ENCODE assay signal across 11 mouse cellular contexts in the genomic region with DNA sequence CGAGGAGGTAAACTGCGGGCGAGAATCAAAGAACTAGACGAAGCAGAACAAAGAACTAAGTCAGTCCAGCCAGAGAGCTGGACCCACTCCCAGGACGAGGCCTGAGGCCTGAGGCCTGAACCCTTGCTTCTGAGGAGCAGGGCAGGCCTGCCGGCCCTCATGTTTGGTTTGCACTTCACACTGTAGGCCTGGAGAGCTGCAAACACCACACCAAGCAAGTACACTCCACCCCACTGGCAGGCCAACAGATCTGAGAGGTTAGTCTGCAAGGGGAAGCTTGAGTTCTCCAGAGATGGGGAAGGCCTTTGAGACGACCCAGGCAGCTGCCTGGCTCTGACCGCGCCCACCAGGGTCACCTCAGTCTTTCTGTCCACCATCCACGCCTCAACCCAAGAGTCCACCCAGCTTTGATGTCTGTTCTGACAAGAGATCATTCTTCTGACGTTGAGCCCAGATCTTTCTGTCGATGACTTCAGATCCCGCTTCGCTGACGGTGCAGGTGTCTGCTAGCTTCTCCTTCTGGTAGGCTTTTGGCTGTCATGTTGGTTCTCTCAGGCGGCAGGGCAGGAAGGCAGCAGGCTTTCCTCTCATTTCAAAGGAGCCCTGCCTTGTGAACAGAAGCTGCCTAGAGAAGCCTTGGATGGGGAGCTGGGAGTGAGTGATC.
A peak's percentile ranks its signal among the peaks of the same experiment; 100 is the strongest.
DNase-seq lines count a peak whose midpoint lies in the region; ATAC-seq and TF ChIP-seq lines count a peak whose summit lies in the region.
"Had no signal": no experiment of that assay in that cellular context is flagged by ENCODE, and none has a peak within 500 bp of the region (broad histone marks: within the 10 kb centered on the region; RNA-seq: fewer than 3 reads in every experiment).

No protein-coding gene starts in this region.

- H3K36me3 ChIP-seq in heart, postnatal 0 days (replicated peaks; ENCODE audit: control insufficient read depth, insufficient read depth, low read length), result no peaks in the 10 kb centered on the region
- H3K36me3 ChIP-seq in limb, embryonic 10.5 days, result peaks cover 11% of the 10 kb centered on the region; the same call in 1 of the 2 replicates
- H3K36me3 ChIP-seq in stomach, embryonic 16.5 days (ENCODE audit: control insufficient read depth, insufficient read depth, low read length), result no peaks in the 10 kb centered on the region
- H3K36me3 ChIP-seq: midbrain, embryonic 12.5 days had no signal

- DNase-seq in cerebellum, adult 2 months, result peak; percentile 61
- DNase-seq in cerebellum, adult 8-10 months, result no peak
- DNase-seq in heart, postnatal 0 days (ENCODE audit: low spot score), result no peak
- DNase-seq in heart, adult 11 months, result no peak
- no peak for DNase-seq in limb, embryonic 10.5 days (ENCODE audit: low spot score)
- DNase-seq in spleen, adult 18-20 months, result no peak
- DNase-seq in layer of hippocampus, postnatal 36 days, result no peak
- DNase-seq: gastrocnemius, postnatal 14 days; kidney, postnatal 4 days had no signal

- no peak overlapping the region for H3K4me2 ChIP-seq in heart, postnatal 0 days (ENCODE audit: low read depth, low read length)
- H3K4me2 ChIP-seq in stomach, embryonic 16.5 days (ENCODE audit: low read depth, low read length), result no peak overlapping the region
- H3K4me2 ChIP-seq: midbrain, embryonic 12.5 days had no signal

- no peaks in the 10 kb centered on the region for H3K9me3 ChIP-seq in heart, postnatal 0 days (replicated peaks; ENCODE audit: control insufficient read depth, low read length)
- H3K9me3 ChIP-seq in limb, embryonic 10.5 days (replicated peaks), result no peaks in the 10 kb centered on the region
- H3K9me3 ChIP-seq in stomach, embryonic 16.5 days (replicated peaks; ENCODE audit: control insufficient read depth, low read length), result no peaks in the 10 kb centered on the region
- H3K9me3 ChIP-seq: midbrain, embryonic 12.5 days had no signal

- TF ChIP-seq CTCF in cerebellum, adult 2 months (IDR thresholded peaks at IDR 0.05; ENCODE audit: borderline replicate concordance, insufficient read depth, low read depth, low read length), result no peak
- TF ChIP-seq CTCF in heart, postnatal 0 days (IDR thresholded peaks at IDR 0.05; ENCODE audit: low read depth), result no peak

- WGBS in cerebellum, adult 2 months, result 46% methylated on average over 16 of the region's 16 CpGs
- 73% methylated on average over 16 of the region's 16 CpGs for WGBS in heart, postnatal 0 days
- WGBS in limb, embryonic 10.5 days, result 71% methylated on average over 16 of the region's 16 CpGs
- 70% methylated on average over 16 of the region's 16 CpGs for WGBS in stomach, embryonic 16.5 days

- no peak overlapping the region for H3K4me3 ChIP-seq in cerebellum, adult 2 months (replicated peaks; ENCODE audit: insufficient read depth, low read depth, low read length)
- no peak overlapping the region for H3K4me3 ChIP-seq in heart, postnatal 0 days (ENCODE audit: low read depth, low read length)
- H3K4me3 ChIP-seq in limb, embryonic 10.5 days, result no peak overlapping the region
- no peak overlapping the region for H3K4me3 ChIP-seq in stomach, embryonic 16.5 days (replicated peaks; ENCODE audit: low read length)
- H3K4me3 ChIP-seq: midbrain, embryonic 12.5 days had no signal

- peaks cover 65% of the 10 kb centered on the region for H3K4me1 ChIP-seq in cerebellum, adult 2 months (ENCODE audit: control insufficient read depth, insufficient read depth, low read length)
- peaks cover 28% of the 10 kb centered on the region for H3K4me1 ChIP-seq in heart, postnatal 0 days (ENCODE audit: control insufficient read depth, insufficient read depth)
- peaks cover 70% of the 10 kb centered on the region for H3K4me1 ChIP-seq in limb, embryonic 10.5 days
- H3K4me1 ChIP-seq in stomach, embryonic 16.5 days (ENCODE audit: control insufficient read depth, insufficient read depth, low read length), result peaks cover 48% of the 10 kb centered on the region

- ATAC-seq in heart, postnatal 0 days (ENCODE audit: insufficient read depth, low read depth), result no peak
- no peak for ATAC-seq in stomach, embryonic 16.5 days (ENCODE audit: insufficient read depth, low FRiP score)

- H3K9ac ChIP-seq in heart, postnatal 0 days (replicated peaks; ENCODE audit: low read depth, low read length), result no peak overlapping the region
- no peak overlapping the region; the same call in 1 of the 2 replicates for H3K9ac ChIP-seq in stomach, embryonic 16.5 days (ENCODE audit: low read length)
- H3K9ac ChIP-seq: midbrain, embryonic 12.5 days had no signal

- H3K27me3 ChIP-seq in cerebellum, adult 2 months (ENCODE audit: control insufficient read depth, insufficient read depth, low read length), result no peaks in the 10 kb centered on the region
- no peaks in the 10 kb centered on the region for H3K27me3 ChIP-seq in heart, postnatal 0 days (ENCODE audit: control insufficient read depth, insufficient read depth, low read length)
- H3K27me3 ChIP-seq in limb, embryonic 10.5 days (ENCODE audit: low read depth, poor library complexity, severe bottlenecking), result no peaks in the 10 kb centered on the region
- no peaks in the 10 kb centered on the region for H3K27me3 ChIP-seq in stomach, embryonic 16.5 days (ENCODE audit: control insufficient read depth, insufficient read depth, low read length)
- H3K27me3 ChIP-seq: midbrain, embryonic 12.5 days had no signal

- TF ChIP-seq POLR2A in cerebellum, adult 2 months (IDR thresholded peaks at IDR 0.05; ENCODE audit: borderline replicate concordance, insufficient read depth, low read length), result no peak

- peak overlapping the region; percentile 48 for H3K27ac ChIP-seq in cerebellum, adult 2 months (ENCODE audit: insufficient read depth, low read length)
- H3K27ac ChIP-seq in heart, postnatal 0 days (ENCODE audit: low read depth), result peak overlapping the region; percentile 31; the same call in 1 of the 2 replicates
- peak overlapping the region; percentile 61; the same call in 1 of the 2 replicates for H3K27ac ChIP-seq in limb, embryonic 10.5 days
- peak overlapping the region; percentile 21; the same call in 1 of the 2 replicates for H3K27ac ChIP-seq in stomach, embryonic 16.5 days (ENCODE audit: low read length)
- H3K27ac ChIP-seq: midbrain, embryonic 12.5 days had no signal

- no peak for TF ChIP-seq EP300 in heart, postnatal 0 days (IDR thresholded peaks at IDR 0.05; ENCODE audit: low read depth)

Comparison
In these comparisons a context has a peak if more than half of its experiments do, and no peak if none do; other contexts are left out.
1. DNase-seq: peak in cerebellum, adult 2 months (2 of 2); none in cerebellum, adult 8-10 months (single experiment), heart, postnatal 0 days (single experiment), heart, adult 11 months (single experiment), limb, embryonic 10.5 days (single experiment), spleen, adult 18-20 months (0 of 2) and layer of hippocampus, postnatal 36 days (0 of 2).
2. Peak in every context shown above with its lines, with median percentiles within 50 percentile points of each other: H3K27ac ChIP-seq.